Mouse (Mus musculus) MEL (cell line): ENCODE data around the gene 9430097D07Rik. TPM values are rescaled to one million over a fixed set of nuclear protein-coding genes. Genes with fewer than 3 reads are reported as not detected.

ENCODE experiments used
- DNase-seq: peaks from one replicate; pipeline ENCODE4 v3.0.0; 2011; ENCODE audit warnings: low read depth, low spot score
- H3K27ac ChIP-seq: 2 replicates; pipeline ENCODE4 v1.5.1; 2012; ENCODE audit warnings: low read depth, mild to moderate bottlenecking, control low read depth, low read length, moderate library complexity; ENCODE audit not compliant: control insufficient read depth
- H3K27me3 ChIP-seq, 2 experiments: fragments of 150-350 bp in 1 of 2; sonication (generic) in 1 of 2; 2 replicates each; pipeline ENCODE4 v1.6.1; 2012; ENCODE audit warnings: low read length in 2 of 2, mild to moderate bottlenecking in 2 of 2, improper control_type of control experiment in 1 of 2, moderate library complexity in 1 of 2; ENCODE audit not compliant: insufficient read depth in 2 of 2, control insufficient read depth in 1 of 2
- H3K36me3 ChIP-seq, 2 experiments: 2 replicates each; pipeline ENCODE4 v1.6.1; 2012 to 2014; ENCODE audit warnings: low read length in 2 of 2, improper control_type of control experiment in 1 of 2, inconsistent platforms in 1 of 2, mild to moderate bottlenecking in 1 of 2; ENCODE audit not compliant: insufficient read depth in 2 of 2, control insufficient read depth in 1 of 2
- H3K4me1 ChIP-seq, 2 experiments: fragments of 150-350 bp in 1 of 2; sonication (generic) in 1 of 2; 2 replicates each; pipeline ENCODE4 v1.6.1; 2012; ENCODE audit warnings: low read length in 2 of 2, improper control_type of control experiment in 1 of 2, mild to moderate bottlenecking in 1 of 2; ENCODE audit not compliant: insufficient read depth in 2 of 2, control insufficient read depth in 1 of 2
- H3K4me3 ChIP-seq, 2 experiments: fragments of 150-350 bp in 1 of 2; sonication (generic) in 1 of 2; 2 replicates each; pipeline ENCODE4 v1.5.1; 2012; ENCODE audit warnings: low read depth in 2 of 2, low read length in 2 of 2, mild to moderate bottlenecking in 2 of 2, moderate library complexity in 2 of 2, control low read depth in 1 of 2, improper control_type of control experiment in 1 of 2; ENCODE audit not compliant: control insufficient read depth in 1 of 2, insufficient read depth in 1 of 2
- H3K79me2 ChIP-seq: 2 replicates; pipeline ENCODE4 v1.6.1; 2012; ENCODE audit warnings: mild to moderate bottlenecking, low read length, moderate library complexity; ENCODE audit not compliant: control insufficient read depth, poor library complexity, insufficient read depth
- H3K9ac ChIP-seq: 2 replicates; pipeline ENCODE4 v1.6.1; 2012; ENCODE audit warnings: low read depth, mild to moderate bottlenecking, control low read depth, low read length, moderate library complexity; ENCODE audit not compliant: control insufficient read depth, poor library complexity, severe bottlenecking
- H3K9me3 ChIP-seq: fragments of 150-350 bp; sonication (generic); replicated peaks from 2 replicates; pipeline ENCODE4 v1.6.1; 2012; ENCODE audit warnings: mild to moderate bottlenecking, low read length, improper control_type of control experiment, moderate library complexity; ENCODE audit not compliant: insufficient read depth
- BHLHE40 ChIP-seq: IDR thresholded peaks from 2 replicates; pipeline ENCODE4 v1.6.1; 2012; ENCODE audit warnings: low read depth, mild to moderate bottlenecking, inconsistent platforms, low read length, improper control_type of control experiment, borderline replicate concordance
- CHD1 ChIP-seq: IDR thresholded peaks from 2 replicates; pipeline ENCODE4 v1.6.1; 2012; ENCODE audit warnings: low read depth, mild to moderate bottlenecking, inconsistent platforms, low read length, improper control_type of control experiment
- CHD2 ChIP-seq: IDR thresholded peaks from 2 replicates; pipeline ENCODE4 v1.6.1; 2011; ENCODE audit warnings: low read length, improper control_type of control experiment
- ELF1 ChIP-seq: IDR thresholded peaks from 2 replicates; pipeline ENCODE4 v1.6.1; 2014; ENCODE audit warnings: low read depth, mild to moderate bottlenecking, inconsistent platforms, low read length, improper control_type of control experiment, moderate library complexity
- EP300 ChIP-seq, 2 experiments: IDR thresholded peaks; 2 replicates each; pipeline ENCODE4 v1.6.1; 2011; ENCODE audit warnings: improper control_type of control experiment in 2 of 2, low read length in 2 of 2, low read depth in 1 of 2, mild to moderate bottlenecking in 1 of 2
- ETS1 ChIP-seq: IDR thresholded peaks from 2 replicates; pipeline ENCODE4 v1.6.1; 2012; ENCODE audit warnings: low read depth, mild to moderate bottlenecking, inconsistent platforms, low read length, improper control_type of control experiment, moderate library complexity
- GATA1 ChIP-seq: IDR thresholded peaks from 2 replicates; pipeline ENCODE4 v1.6.1; 2011; ENCODE audit warnings: low read depth, low read length, improper control_type of control experiment
- HCFC1 ChIP-seq: IDR thresholded peaks from 2 replicates; pipeline ENCODE4 v1.6.1; 2012; ENCODE audit warnings: low read depth, mild to moderate bottlenecking, inconsistent platforms, low read length, improper control_type of control experiment, moderate library complexity
- JUND ChIP-seq: IDR thresholded peaks from 2 replicates; pipeline ENCODE4 v1.6.1; 2011; ENCODE audit warnings: low read depth, mild to moderate bottlenecking, improper control_type of control experiment, low read length
- KAT2A ChIP-seq: conservative IDR thresholded peaks from 2 replicates; pipeline ENCODE4 v1.6.1; 2012; ENCODE audit warnings: low read depth, low read length, improper control_type of control experiment, inconsistent platforms
- MAFK ChIP-seq: IDR thresholded peaks from 2 replicates; pipeline ENCODE4 v1.6.1; 2011; ENCODE audit warnings: low read depth, mild to moderate bottlenecking, low read length, improper control_type of control experiment, borderline replicate concordance
- MAX ChIP-seq: IDR thresholded peaks from 2 replicates; pipeline ENCODE4 v1.6.1; 2011; ENCODE audit warnings: low read length, improper control_type of control experiment
- MAZ ChIP-seq: IDR thresholded peaks from 2 replicates; pipeline ENCODE4 v1.6.1; 2012; ENCODE audit warnings: low read depth, mild to moderate bottlenecking, inconsistent platforms, low read length, improper control_type of control experiment
- MEF2A ChIP-seq: IDR thresholded peaks from 2 replicates; pipeline ENCODE4 v1.6.1; 2014; ENCODE audit warnings: low read depth, mild to moderate bottlenecking, inconsistent platforms, low read length, improper control_type of control experiment; ENCODE audit not compliant: poor library complexity, insufficient replicate concordance, severe bottlenecking; ENCODE audit errors: extremely low read depth
- MXI1 ChIP-seq: IDR thresholded peaks from 2 replicates; pipeline ENCODE4 v1.6.1; 2011; ENCODE audit warnings: mild to moderate bottlenecking, low read depth, low read length, improper control_type of control experiment
- MYC ChIP-seq: IDR thresholded peaks from 2 replicates; pipeline ENCODE4 v1.6.1; 2011; ENCODE audit warnings: low read depth, mild to moderate bottlenecking, low read length, improper control_type of control experiment, moderate library complexity
- NRF1 ChIP-seq: IDR thresholded peaks from 2 replicates; pipeline ENCODE4 v1.6.1; 2014; ENCODE audit warnings: low read depth, mild to moderate bottlenecking, inconsistent platforms, low read length, improper control_type of control experiment, moderate library complexity; ENCODE audit not compliant: poor library complexity, insufficient read depth, severe bottlenecking
- POLR2A ChIP-seq, 2 experiments: IDR thresholded peaks; 2 replicates each; pipeline ENCODE4 v1.6.1; 2011 to 2012; ENCODE audit warnings: low read length in 2 of 2, mild to moderate bottlenecking in 2 of 2, control low read depth in 1 of 2, improper control_type of control experiment in 1 of 2, low read depth in 1 of 2, moderate library complexity in 1 of 2; ENCODE audit not compliant: control insufficient read depth in 1 of 2, insufficient read depth in 1 of 2, poor library complexity in 1 of 2
- SMC3 ChIP-seq: IDR thresholded peaks from 2 replicates; pipeline ENCODE4 v1.6.1; 2011; ENCODE audit warnings: low read depth, low read length, improper control_type of control experiment
- TCF12 ChIP-seq: IDR thresholded peaks from 2 replicates; pipeline ENCODE4 v1.6.1; 2014; ENCODE audit warnings: low read depth, mild to moderate bottlenecking, inconsistent platforms, low read length, improper control_type of control experiment, moderate library complexity
- UBTF ChIP-seq: IDR thresholded peaks from 2 replicates; pipeline ENCODE4 v1.6.1; 2012; ENCODE audit warnings: low read depth, mild to moderate bottlenecking, inconsistent platforms, low read length, improper control_type of control experiment, moderate library complexity, borderline replicate concordance; ENCODE audit not compliant: insufficient read depth
- USF1 ChIP-seq: IDR thresholded peaks from 2 replicates; pipeline ENCODE4 v1.6.1; 2014; ENCODE audit warnings: low read depth, mild to moderate bottlenecking, inconsistent platforms, low read length, improper control_type of control experiment, moderate library complexity
- ZKSCAN1 ChIP-seq: IDR thresholded peaks from 2 replicates; pipeline ENCODE4 v1.6.1; 2012; ENCODE audit warnings: low read depth, mild to moderate bottlenecking, inconsistent platforms, low read length, improper control_type of control experiment, moderate library complexity
- ZNF384 ChIP-seq: IDR thresholded peaks from 2 replicates; pipeline ENCODE4 v1.6.1; 2012; ENCODE audit warnings: low read depth, mild to moderate bottlenecking, inconsistent platforms, low read length, improper control_type of control experiment
- polyA plus RNA-seq, 2 experiments: library from polyadenylated mRNA; stranded (reverse) in 1 of 2; unstranded in 1 of 2; fragments of >175 nt in 1 of 2; fragments of >200 nt in 1 of 2; gene quantifications; 2 replicates each; pipeline versions ENCODE4 v1.2.1 to v1.2.4; 2012; ENCODE audit warnings: low replicate concordance in 2 of 2, low read depth in 1 of 2; ENCODE audit not compliant: insufficient read length in 2 of 2, insufficient read depth in 1 of 2, missing spikeins in 1 of 2
- total RNA-seq: library from RNA; depleted of rRNA; stranded (reverse); fragments of 300-350 nt; gene quantifications from 2 replicates; pipeline ENCODE4 v1.2.3, GENCODE M21; 2012

Gene 9430097D07Rik
- total and polyA plus RNA-seq, 3 experiments = 0.11 to 0.12 TPM; not detected in 1

DNA sequence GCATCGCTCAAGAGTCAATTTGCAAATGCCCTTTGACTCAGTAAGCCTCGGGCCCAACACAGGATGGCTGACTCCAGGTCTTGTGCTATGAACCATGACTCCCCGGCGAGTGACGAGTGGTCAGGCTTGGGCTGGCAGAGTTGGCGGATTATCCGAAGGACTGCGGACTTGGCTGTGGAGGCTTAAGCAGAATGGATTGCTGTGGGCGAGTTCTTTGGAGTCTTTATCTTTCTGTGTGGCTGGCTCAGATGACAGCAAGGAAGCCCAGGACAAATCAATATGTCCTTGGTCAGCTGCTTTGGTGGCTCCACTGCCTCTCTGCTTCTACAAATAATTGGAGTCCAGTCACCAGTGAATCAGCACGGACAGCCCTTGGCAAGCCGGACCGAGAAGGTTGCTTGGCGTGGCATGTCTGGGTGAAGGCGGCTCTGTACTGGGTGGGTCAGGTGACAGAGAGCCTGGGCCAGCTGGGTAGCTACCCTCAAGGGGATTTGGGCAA is 48.0 kb downstream of the 9430097D07Rik start:
- TF ChIP-seq EP300 (IDR thresholded peaks at IDR 0.05; ENCODE audit: low read depth in 1 of 2, low read length in 2 of 2) (no peak), HCFC1 (no peak), CHD2 (no peak), ELF1 (no peak), POLR2A (IDR thresholded peaks at IDR 0.05; ENCODE audit: control insufficient read depth in 1 of 2, insufficient read depth in 1 of 2, low read depth in 1 of 2, low read length in 2 of 2, poor library complexity in 1 of 2) (no peak), CHD1 (no peak), GATA1 (no peak), TCF12 (no peak), BHLHE40 (no peak), MXI1 (no peak), MAZ (no peak), MAX (no peak), SMC3 (no peak)
- Histone ChIP-seq H3K4me1 (no peaks in the 10 kb centered on the region), H3K36me3 (no peaks in the 10 kb centered on the region), H3K9ac (no peak overlapping the region), H3K79me2 (no peaks in the 10 kb centered on the region), H3K9me3 (no peaks in the 10 kb centered on the region), H3K4me3 (no peak overlapping the region), H3K27ac (no peak overlapping the region), H3K27me3 (peaks cover 3% of the 10 kb centered on the region in 2 experiments; a peak in 2 of 4 replicates)
- DNase-seq = no peak

DNA sequence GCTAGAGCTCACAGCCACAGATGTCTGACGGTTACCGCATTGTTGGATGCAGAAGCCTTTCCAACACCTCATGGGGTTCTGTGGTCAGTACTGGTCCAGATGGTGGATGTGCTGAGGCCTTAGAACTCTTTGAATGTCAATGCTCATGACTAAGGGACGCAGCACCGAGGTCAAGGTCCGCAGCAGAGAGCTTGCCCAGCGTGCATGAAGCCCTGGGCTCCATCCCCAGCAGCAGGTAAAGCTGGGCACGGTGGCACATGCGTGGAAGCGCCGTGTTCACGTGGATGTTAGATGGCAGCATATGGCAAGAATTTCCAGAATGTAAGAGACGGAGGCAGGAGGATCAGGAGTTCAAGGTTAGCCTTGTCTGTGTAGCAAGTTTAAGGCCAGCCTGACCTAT is 49.7 kb downstream of the 9430097D07Rik start:
- Histone ChIP-seq H3K36me3 (no peaks in the 10 kb centered on the region), H3K9ac (no peak overlapping the region), H3K9me3 (no peaks in the 10 kb centered on the region), H3K27ac (no peak overlapping the region), H3K4me3 (no peak overlapping the region), H3K79me2 (no peaks in the 10 kb centered on the region), H3K4me1 (no peaks in the 10 kb centered on the region)
- no peak for DNase-seq
- TF ChIP-seq ZKSCAN1 (no peak), ELF1 (no peak), UBTF (no peak), CHD1 (no peak), MAFK (no peak), ZNF384 (no peak), KAT2A (no peak), USF1 (no peak), MYC (no peak), ETS1 (no peak), MEF2A (no peak), NRF1 (no peak), JUND (no peak)
- TF ChIP-seq, all 39 proteins: peak for 0
- H3K27me3 ChIP-seq = peaks cover 3% of the 10 kb centered on the region in 2 experiments; a peak in 2 of 4 replicates
